Mouse (Mus musculus) cerebellum, adult 11 months (tissue): ENCODE results near the gene Dazl.

Source experiments
- DNase-seq: peaks from one replicate; pipeline ENCODE4 v3.0.0; 2022

Gene Dazl

GRCm38 (mm10) chr17:50293241-50293731 lies at the start of gene Dazl:
Dazl (minus strand) TSS chr17:50293636.
- no peak for DNase-seq

GRCm38 (mm10) chr17:50341850-50342544 lies 48.6 kb upstream of the Dazl start:
- DNase-seq = no peak

GRCm38 (mm10) chr17:50338901-50339300 lies 45.5 kb upstream of the Dazl start:
- DNase-seq = no peak

- DNase-seq = no peak
These were observed 42.3 kb upstream of the Dazl start for GRCm38 (mm10) chr17:50335776-50336175.

GRCm38 (mm10) chr17:50334694-50335093 lies 41.3 kb upstream of the Dazl start:
- DNase-seq = no peak

- no peak for DNase-seq
These were observed 38.5 kb upstream of the Dazl start for GRCm38 (mm10) chr17:50332012-50332300.

- no peak for DNase-seq
These were observed 38.0 kb upstream of the Dazl start for GRCm38 (mm10) chr17:50331171-50332011.

- no peak for DNase-seq
These were observed 36.8 kb upstream of the Dazl start for GRCm38 (mm10) chr17:50330245-50330644.

GRCm38 (mm10) chr17:50324658-50325057 lies 31.2 kb upstream of the Dazl start:
- no peak for DNase-seq

- DNase-seq = no peak
These were observed 25.4 kb upstream of the Dazl start for GRCm38 (mm10) chr17:50318810-50319209.

GRCm38 (mm10) chr17:50316216-50317150 lies 23.0 kb upstream of the Dazl start:
- peak; percentile 27 for DNase-seq

GRCm38 (mm10) chr17:50310148-50310802 lies 16.8 kb upstream of the Dazl start:
- no peak for DNase-seq

- no peak for DNase-seq
These were observed 16.2 kb upstream of the Dazl start for GRCm38 (mm10) chr17:50309512-50310072.

- DNase-seq = no peak
These were observed 15.4 kb upstream of the Dazl start for GRCm38 (mm10) chr17:50308880-50309279.

- DNase-seq = no peak
These were observed 14.7 kb upstream of the Dazl start for GRCm38 (mm10) chr17:50308059-50308647.

GRCm38 (mm10) chr17:50302867-50303266 lies 9.4 kb upstream of the Dazl start:
- no peak for DNase-seq

GRCm38 (mm10) chr17:50300171-50300841 lies 6.9 kb upstream of the Dazl start:
- no peak for DNase-seq

- no peak for DNase-seq
These were observed 5.4 kb upstream of the Dazl start for GRCm38 (mm10) chr17:50298821-50299220.

GRCm38 (mm10) chr17:50294726-50295125 lies 1.3 kb upstream of the Dazl start:
- peak; percentile 10 for DNase-seq

GRCm38 (mm10) chr17:50292661-50293171 lies 720 bp downstream of the Dazl start:
- peak; percentile 89 for DNase-seq
